Mouse (Mus musculus) gastrocnemius, postnatal 10 days (tissue): ENCODE data around the gene Gm14226. TPM values are rescaled to one million over a fixed set of nuclear protein-coding genes. Genes with fewer than 3 reads are reported as not detected.
"Not testable (repeated sequence)": the region's sequence is repeated elsewhere in the genome, so short reads cannot be mapped to it uniquely, and the experiment has no call there.

Experiments used
- DNase-seq: peaks from one replicate; pipeline ENCODE4 v3.0.0; 2021; ENCODE audit warnings: mixed read lengths
- total RNA-seq, 2 experiments: library from RNA; stranded (reverse); gene quantifications; 2 replicates each; pipeline ENCODE4 v1.2.3; 2021

Gene Gm14226
- total RNA-seq, 2 experiments from 2014 or later: not detected

DNA sequence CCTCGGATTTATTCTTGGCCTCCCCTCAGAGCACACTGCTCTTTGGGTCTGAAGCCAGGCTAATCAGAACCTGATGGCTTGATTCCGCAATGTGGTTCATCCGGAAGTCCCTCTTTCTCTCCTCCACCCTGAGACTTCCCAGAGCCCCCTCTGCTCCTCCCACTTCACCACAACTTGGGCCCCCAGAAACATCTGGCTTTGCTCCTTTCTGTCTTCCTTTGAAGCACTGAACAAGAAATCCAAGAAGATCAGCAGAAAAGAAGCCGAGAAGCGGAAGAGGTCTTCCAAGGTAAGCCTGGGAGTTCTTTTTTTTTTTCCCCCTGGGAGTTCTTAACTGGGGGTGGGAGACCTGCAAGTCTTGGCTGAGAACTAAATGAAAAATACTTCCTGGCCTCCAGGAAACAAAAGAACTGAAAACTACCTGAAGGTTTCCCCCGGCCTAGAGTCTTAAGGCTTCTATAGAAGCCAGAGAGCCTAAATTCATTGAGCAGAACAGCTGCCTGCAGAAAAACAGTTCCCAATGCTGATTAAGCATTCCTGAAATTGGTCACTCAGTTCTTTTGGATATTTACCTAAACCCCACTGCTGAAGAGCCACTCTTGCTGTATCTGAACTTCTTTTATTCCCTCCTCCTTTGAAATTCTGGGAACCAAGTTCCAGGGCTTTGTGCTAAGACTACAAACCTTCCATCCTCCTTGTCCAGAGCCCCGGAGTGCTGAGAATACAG lies 29.5 kb downstream of the Gm14226 start:
- DNase-seq: no peak

- DNase-seq: no peak
Measured at GRCm38 (mm10) chr2:155050108-155050503, 32.0 kb downstream of the Gm14226 start.

- DNase-seq: peak; percentile 97
Measured at GRCm38 (mm10) chr2:155050504-155051236, 32.6 kb downstream of the Gm14226 start.

DNA sequence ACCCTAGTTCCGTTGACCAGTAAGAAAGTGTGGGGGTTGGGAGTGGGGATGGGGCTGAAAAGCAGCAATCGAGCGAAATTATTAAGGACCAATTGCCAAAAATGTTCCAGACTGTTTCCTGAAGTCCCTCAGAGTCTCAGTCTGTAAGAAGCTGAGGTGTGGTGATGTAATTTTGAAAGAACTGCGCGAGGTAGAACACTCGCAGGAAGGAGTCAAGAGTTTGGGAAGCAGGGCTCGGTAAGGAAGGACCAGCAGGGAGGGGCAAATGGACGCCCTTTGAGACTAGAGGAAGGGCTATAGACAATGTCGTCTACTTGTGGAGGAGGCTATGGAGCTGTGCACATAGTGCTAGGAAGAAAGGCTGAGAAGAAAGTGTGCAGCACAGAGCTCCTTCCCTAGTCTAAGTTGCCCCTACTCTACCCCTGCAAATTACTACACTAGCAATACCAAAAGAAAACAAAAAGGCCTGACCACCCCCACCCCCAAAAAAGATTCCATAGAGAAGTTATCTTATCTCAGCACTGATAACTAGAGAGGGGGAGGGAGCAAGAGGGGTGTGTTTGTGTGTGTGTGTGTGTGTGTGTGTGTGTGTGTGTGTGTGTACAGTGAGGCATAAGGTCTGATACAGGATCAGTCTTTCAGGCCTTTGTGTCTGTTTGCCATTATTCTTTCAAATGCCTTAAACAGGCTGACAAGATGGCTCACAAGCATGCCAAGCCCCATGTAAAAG lies 33.7 kb downstream of the Gm14226 start:
- DNase-seq: no peak

DNA sequence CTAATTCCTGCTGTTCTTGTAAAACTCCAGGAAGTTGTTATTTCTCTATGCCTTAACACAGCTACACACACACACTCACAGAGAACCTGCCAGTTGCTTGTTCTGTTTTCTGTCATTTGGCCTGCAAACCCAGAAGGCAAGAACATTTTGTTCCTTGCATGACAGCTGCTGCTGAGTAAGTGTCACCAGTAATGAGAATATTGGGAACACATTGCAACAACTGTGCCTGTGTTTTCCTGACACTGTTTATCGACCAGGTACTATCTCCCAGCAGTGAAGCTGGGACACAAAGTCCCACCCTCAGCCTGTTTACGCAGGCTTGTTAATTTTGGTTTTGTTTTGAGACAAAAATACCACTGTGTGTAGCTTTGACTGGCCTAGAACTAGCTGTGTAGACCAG lies 34.6 kb downstream of the Gm14226 start:
- no peak for DNase-seq

GRCm38 (mm10) chr2:155053512-155053911 lies 35.4 kb downstream of the Gm14226 start:
- DNase-seq: not testable (repeated sequence)

DNA sequence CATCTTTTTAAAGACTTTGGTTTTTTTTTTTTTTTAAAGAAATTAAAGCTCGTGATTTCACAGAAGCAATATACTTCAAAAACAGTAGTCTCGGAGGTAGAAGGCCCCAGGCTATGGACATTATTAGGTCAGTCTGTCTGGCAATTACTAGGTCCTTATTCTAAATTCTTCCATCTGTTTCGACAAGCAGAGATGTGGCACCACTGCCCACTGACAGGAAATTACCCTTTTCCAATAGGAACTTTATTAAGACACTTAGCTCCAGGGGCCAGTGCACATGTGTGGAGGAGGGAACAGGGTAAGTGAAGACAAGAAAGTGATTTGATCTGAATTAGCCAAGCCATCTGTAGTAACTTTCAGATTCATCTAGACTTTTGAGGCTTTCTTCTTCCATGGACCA lies 36.6 kb downstream of the Gm14226 start:
- no peak for DNase-seq

GRCm38 (mm10) chr2:155056076-155056578 lies 38.1 kb downstream of the Gm14226 start:
- no peak for DNase-seq

GRCm38 (mm10) chr2:155057361-155057760 lies 39.3 kb downstream of the Gm14226 start:
- DNase-seq: no peak

GRCm38 (mm10) chr2:155071027-155071426 lies 53.0 kb downstream of the Gm14226 start:
- no peak for DNase-seq

- no peak for DNase-seq
Measured at GRCm38 (mm10) chr2:155072353-155073145, 54.5 kb downstream of the Gm14226 start.

- DNase-seq: no peak
Measured at GRCm38 (mm10) chr2:155073347-155073746, 55.3 kb downstream of the Gm14226 start.

DNA sequence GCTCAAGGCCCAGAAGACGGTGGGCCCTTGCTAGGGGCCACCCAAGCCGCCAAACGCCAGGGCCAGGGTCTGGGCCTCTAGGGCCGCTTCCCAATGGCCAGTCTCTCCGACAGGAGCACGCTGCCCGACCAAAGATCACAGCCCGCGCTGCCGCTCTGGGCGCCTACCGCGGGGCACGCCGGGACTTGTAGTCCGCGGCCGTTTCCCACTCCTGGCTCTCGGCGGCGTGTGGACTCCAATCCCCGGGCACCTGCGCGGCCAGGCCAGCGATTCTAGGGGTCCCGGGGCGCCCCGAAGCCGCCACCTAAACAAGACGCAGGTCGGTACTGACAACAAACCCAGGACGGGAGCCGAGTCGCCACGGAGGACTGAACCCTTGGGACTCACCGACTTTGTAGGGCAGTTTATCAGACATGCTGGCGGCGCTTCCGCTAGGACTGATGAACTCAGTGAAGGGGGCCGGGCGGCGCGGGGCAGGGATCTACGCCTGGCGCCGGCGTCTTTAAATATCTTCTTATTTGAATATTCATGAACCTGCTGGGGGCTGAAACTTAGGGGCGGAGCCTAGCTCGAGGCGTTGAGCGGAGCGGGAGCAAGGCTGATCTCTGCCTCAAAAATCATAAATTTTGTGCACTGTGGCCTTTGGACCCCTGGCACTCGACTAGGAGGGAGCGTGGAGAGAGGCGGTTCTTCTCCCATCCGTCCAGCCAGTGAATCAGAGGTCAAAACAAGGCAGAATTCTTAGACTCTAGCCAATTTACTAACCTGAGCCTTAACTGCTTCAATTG lies 56.1 kb downstream of the Gm14226 start, which contains the start of gene Ahcy:
TSS of gene Ahcy (minus strand) at position 520 of the 788 bp plus-strand sequence.
- peak; percentile 83 for DNase-seq

DNA sequence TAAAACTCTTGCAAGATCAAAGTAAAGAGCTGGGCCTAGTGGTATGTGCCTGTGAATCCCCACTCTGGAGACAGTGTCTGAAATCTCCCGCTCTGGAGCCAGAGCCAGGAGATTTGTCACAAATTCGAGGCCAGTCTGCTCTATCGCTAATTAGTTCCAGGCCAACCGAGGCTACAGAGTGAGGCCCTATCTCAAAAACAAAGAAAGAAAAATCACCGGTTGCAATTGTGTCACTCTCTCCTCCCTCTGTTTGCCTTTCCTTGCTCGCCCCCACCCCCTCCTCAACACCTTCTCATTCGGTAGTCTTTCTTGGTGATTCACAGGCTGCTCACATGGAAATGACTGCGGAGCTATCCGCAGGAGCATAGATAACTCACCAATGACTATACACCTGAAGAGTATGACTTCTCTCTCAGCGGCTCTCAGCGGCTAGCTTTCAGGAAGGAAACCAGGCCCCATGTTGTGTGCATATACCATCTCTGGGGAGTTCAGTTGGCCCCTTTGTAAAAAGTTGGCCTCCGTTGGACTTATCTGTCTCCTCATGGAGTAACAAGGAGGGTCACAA lies 56.8 kb downstream of the Gm14226 start:
- DNase-seq: no peak

DNA sequence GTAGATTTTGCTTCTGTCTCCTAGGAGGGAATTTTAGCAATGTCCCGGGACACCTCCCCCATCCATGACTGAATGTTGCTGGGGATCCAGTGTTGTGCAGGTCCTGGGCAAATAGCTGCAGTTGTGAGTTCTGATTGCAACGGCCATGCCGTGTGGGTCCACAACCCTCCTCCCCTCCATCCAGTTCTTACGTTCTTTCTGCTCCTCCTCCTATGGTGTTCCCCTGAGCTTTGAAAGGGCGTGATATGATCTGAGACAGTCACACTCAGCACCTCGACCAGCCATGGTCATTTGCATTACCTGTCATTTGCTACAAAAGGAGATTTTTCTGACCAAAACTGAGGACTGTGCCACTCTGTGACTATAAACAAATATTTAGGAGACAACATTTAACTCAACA lies 57.6 kb downstream of the Gm14226 start:
- DNase-seq: no peak

Other genes starting within 250 kb of the Gm14226 start
- not detected for gene Gm14214, start 248.2 kb upstream of the Gm14226 start, total RNA-seq
- gene Raly, start 227.2 kb upstream of the Gm14226 start, total RNA-seq: 100 to 1,000 TPM; 129 to 134 TPM
- not detected for gene a, start 226.9 kb upstream of the Gm14226 start, total RNA-seq
- 100 to 1,000 TPM; 106 to 109 TPM for gene Eif2s2, start 125.3 kb upstream of the Gm14226 start, total RNA-seq
- 10 to 100 TPM; 18.9 to 22.7 TPM for gene Ahcy, start 56.2 kb downstream of the Gm14226 start, total RNA-seq
- 10 to 100 TPM; 25.7 to 33.8 TPM for gene Itch, start 115.2 kb downstream of the Gm14226 start, total RNA-seq
- gene Dynlrb1, start 218.3 kb downstream of the Gm14226 start, total RNA-seq: 100 to 1,000 TPM; 155 to 156 TPM